Mouse (Mus musculus) hindbrain, embryonic 12.5 days (tissue): ENCODE measurements at regions not wholly inside any gene's neighbourhood (a gene's known extent, or its start where the extent isn't known, plus 50 kb on each side); places are given as distances from the start of the nearest gene placed in this dataset.

Experiments
- ATAC-seq: fragments of 200-750 bp; cut with Nextera tagmentation; 2 replicates; pipeline ENCODE4 v1.8.0; 2017; ENCODE audit warnings: moderate TSS enrichment; ENCODE audit not compliant: low FRiP score
- H3K27ac ChIP-seq: fragments of 300-500 bp; sonication (generic); 2 replicates; pipeline ENCODE4 v1.5.1; 2016; ENCODE audit warnings: mild to moderate bottlenecking
- H3K27me3 ChIP-seq: fragments of 300-500 bp; sonication (generic); 2 replicates; pipeline ENCODE4 v1.6.1; 2016; ENCODE audit warnings: mild to moderate bottlenecking
- H3K36me3 ChIP-seq: fragments of 300-500 bp; sonication (generic); 2 replicates; pipeline ENCODE4 v1.6.1; 2016; ENCODE audit warnings: mild to moderate bottlenecking
- H3K4me1 ChIP-seq: fragments of 300-500 bp; sonication (generic); 2 replicates; pipeline ENCODE4 v1.6.1; 2016
- H3K4me2 ChIP-seq: fragments of 300-500 bp; sonication (generic); replicated peaks from 2 replicates; pipeline ENCODE4 v1.6.1; 2016; ENCODE audit warnings: mild to moderate bottlenecking
- H3K4me3 ChIP-seq: fragments of 300-500 bp; sonication (generic); 2 replicates; pipeline ENCODE4 v1.5.1; 2016; ENCODE audit warnings: mild to moderate bottlenecking
- H3K9ac ChIP-seq: fragments of 300-500 bp; sonication (generic); 2 replicates; pipeline ENCODE4 v1.6.1; 2016; ENCODE audit warnings: mild to moderate bottlenecking, moderate library complexity
- H3K9me3 ChIP-seq: fragments of 300-500 bp; sonication (generic); replicated peaks from 2 replicates; pipeline ENCODE4 v1.6.1; 2016; ENCODE audit warnings: mild to moderate bottlenecking
- WGBS: fragments of 180-500 bp; shearing (Covaris S2); methylation state at CpG from one replicate; pipeline ENCODE4 v1.1.7; 2016; 5-methylcytosine and 5-hydroxymethylcytosine counted together

GRCm38 (mm10) chr4:95308469-95308895, 248.8 kb upstream of the Fggy start:
- Histone ChIP-seq H3K36me3 (no peaks in the 10 kb centered on the region), H3K4me3 (no peak overlapping the region), H3K27ac (no peak overlapping the region), H3K4me1 (no peaks in the 10 kb centered on the region), H3K4me2 (no peak overlapping the region), H3K9ac (no peak overlapping the region), H3K27me3 (no peaks in the 10 kb centered on the region), H3K9me3 (no peaks in the 10 kb centered on the region)
- WGBS, result 66% methylated on average over 5 of the region's 5 CpGs
- ATAC-seq, result no peak

GRCm38 (mm10) chr4:95310410-95310809, 246.9 kb upstream of the Fggy start:
- WGBS, result 85% methylated on average over 6 of the region's 6 CpGs
- no peak for ATAC-seq
- no peak overlapping the region for H3K27ac ChIP-seq
- H3K4me2 ChIP-seq, result no peak overlapping the region
- H3K4me1 ChIP-seq, result no peaks in the 10 kb centered on the region
- H3K9ac ChIP-seq, result no peak overlapping the region
- H3K4me3 ChIP-seq, result no peak overlapping the region
- no peaks in the 10 kb centered on the region for H3K36me3 ChIP-seq
- H3K27me3 ChIP-seq, result no peaks in the 10 kb centered on the region
- H3K9me3 ChIP-seq, result no peaks in the 10 kb centered on the region

GRCm38 (mm10) chr4:95317821-95318290, 239.5 kb upstream of the Fggy start:
- H3K27ac ChIP-seq, result peak overlapping the region; percentile 31; the same call in 1 of the 2 replicates
- ATAC-seq, result peak; percentile 46; the same call in 1 of the 2 replicates
- WGBS, result 38% methylated on average over 3 of the region's 3 CpGs
- H3K4me3 ChIP-seq, result no peak overlapping the region
- H3K27me3 ChIP-seq, result no peaks in the 10 kb centered on the region
- no peaks in the 10 kb centered on the region for H3K36me3 ChIP-seq
- H3K4me2 ChIP-seq, result no peak overlapping the region
- H3K9me3 ChIP-seq, result no peaks in the 10 kb centered on the region
- no peak overlapping the region for H3K9ac ChIP-seq
- H3K4me1 ChIP-seq, result peaks cover 13% of the 10 kb centered on the region

GRCm38 (mm10) chr4:95318561-95318960, 238.7 kb upstream of the Fggy start:
- Histone ChIP-seq H3K9me3 (no peaks in the 10 kb centered on the region), H3K27ac (peak overlapping the region; percentile 31; the same call in 1 of the 2 replicates), H3K4me3 (no peak overlapping the region), H3K4me1 (peaks cover 13% of the 10 kb centered on the region), H3K27me3 (no peaks in the 10 kb centered on the region), H3K4me2 (no peak overlapping the region), H3K9ac (no peak overlapping the region), H3K36me3 (no peaks in the 10 kb centered on the region)
- no peak for ATAC-seq
- WGBS, result 50% methylated on average over 1 of the region's 1 CpGs

- WGBS, result 56% methylated on average over 6 of the region's 6 CpGs
- H3K27me3 ChIP-seq, result no peaks in the 10 kb centered on the region
- ATAC-seq, result no peak
These were observed 238.3 kb upstream of the Fggy start for GRCm38 (mm10) chr4:95319036-95319435.

GRCm38 (mm10) chr4:95325861-95326260, 231.4 kb upstream of the Fggy start:
- WGBS, result 78% methylated on average over 1 of the region's 1 CpGs

More at GRCm38 (mm10) chr4:95319036-95319435, 238.3 kb upstream of the Fggy start:
- H3K4me2 ChIP-seq, result no peak overlapping the region
- no peak overlapping the region for H3K4me3 ChIP-seq
- H3K9ac ChIP-seq, result no peak overlapping the region
- H3K9me3 ChIP-seq, result no peaks in the 10 kb centered on the region
- no peak overlapping the region for H3K27ac ChIP-seq
- peaks cover 13% of the 10 kb centered on the region for H3K4me1 ChIP-seq
- no peaks in the 10 kb centered on the region for H3K36me3 ChIP-seq

GRCm38 (mm10) chr4:95339822-95340221, 217.5 kb upstream of the Fggy start:
- ATAC-seq, result no peak
- Histone ChIP-seq H3K4me2 (no peak overlapping the region), H3K9me3 (0 out of 2 replicates have a peak, but pooled peaks cover 4% of the 10 kb centered on the region), H3K4me1 (no peaks in the 10 kb centered on the region), H3K27ac (no peak overlapping the region), H3K9ac (no peak overlapping the region), H3K4me3 (no peak overlapping the region), H3K27me3 (no peaks in the 10 kb centered on the region), H3K36me3 (no peaks in the 10 kb centered on the region)
- 84% methylated on average over 2 of the region's 2 CpGs for WGBS

More at GRCm38 (mm10) chr4:95325861-95326260, 231.4 kb upstream of the Fggy start:
- H3K36me3 ChIP-seq, result no peaks in the 10 kb centered on the region
- no peak overlapping the region for H3K4me3 ChIP-seq
- H3K9me3 ChIP-seq, result no peaks in the 10 kb centered on the region
- no peaks in the 10 kb centered on the region for H3K27me3 ChIP-seq
- no peak overlapping the region for H3K9ac ChIP-seq
- H3K4me2 ChIP-seq, result no peak overlapping the region
- H3K4me1 ChIP-seq, result no peaks in the 10 kb centered on the region
- no peak overlapping the region for H3K27ac ChIP-seq
- no peak for ATAC-seq

GRCm38 (mm10) chr4:95340926-95341325, 216.4 kb upstream of the Fggy start:
- 72% methylated on average over 3 of the region's 3 CpGs for WGBS
- Histone ChIP-seq H3K4me2 (no peak overlapping the region), H3K36me3 (no peaks in the 10 kb centered on the region), H3K9me3 (0 out of 2 replicates have a peak, but pooled peaks cover 4% of the 10 kb centered on the region), H3K27ac (no peak overlapping the region), H3K4me3 (no peak overlapping the region), H3K27me3 (no peaks in the 10 kb centered on the region), H3K4me1 (no peaks in the 10 kb centered on the region), H3K9ac (no peak overlapping the region)
- ATAC-seq, result no peak

- no peak overlapping the region for H3K9ac ChIP-seq
- no peak overlapping the region for H3K4me2 ChIP-seq
- H3K4me1 ChIP-seq, result no peaks in the 10 kb centered on the region
- no peak overlapping the region for H3K27ac ChIP-seq
- WGBS, result 56% methylated on average over 3 of the region's 3 CpGs
- H3K27me3 ChIP-seq, result no peaks in the 10 kb centered on the region
- no peak overlapping the region for H3K4me3 ChIP-seq
- ATAC-seq, result peak; percentile 67
- no peaks in the 10 kb centered on the region for H3K9me3 ChIP-seq
- no peaks in the 10 kb centered on the region for H3K36me3 ChIP-seq
These were observed 210.5 kb upstream of the Fggy start for GRCm38 (mm10) chr4:95346722-95347197.

- Histone ChIP-seq H3K4me1 (no peaks in the 10 kb centered on the region), H3K4me3 (no peak overlapping the region), H3K9me3 (no peaks in the 10 kb centered on the region), H3K36me3 (no peaks in the 10 kb centered on the region), H3K4me2 (no peak overlapping the region), H3K27me3 (no peaks in the 10 kb centered on the region), H3K9ac (no peak overlapping the region), H3K27ac (no peak overlapping the region)
- ATAC-seq, result no peak
- 81% methylated on average over 2 of the region's 2 CpGs for WGBS
These were observed 209.9 kb upstream of the Fggy start for GRCm38 (mm10) chr4:95347436-95347835.

- Histone ChIP-seq H3K9ac (no peak overlapping the region), H3K4me1 (no peaks in the 10 kb centered on the region), H3K27ac (no peak overlapping the region), H3K4me2 (no peak overlapping the region), H3K27me3 (no peaks in the 10 kb centered on the region), H3K36me3 (no peaks in the 10 kb centered on the region), H3K9me3 (no peaks in the 10 kb centered on the region), H3K4me3 (no peak overlapping the region)
- 81% methylated on average over 4 of the region's 4 CpGs for WGBS
- ATAC-seq, result no peak
These were observed 208.7 kb upstream of the Fggy start for GRCm38 (mm10) chr4:95348405-95349123.

- H3K27me3 ChIP-seq, result no peaks in the 10 kb centered on the region
- H3K9ac ChIP-seq, result no peak overlapping the region
- H3K4me1 ChIP-seq, result 0 out of 2 replicates have a peak, but pooled peaks cover 3% of the 10 kb centered on the region
- 46% methylated on average over 7 of the region's 7 CpGs for WGBS
- ATAC-seq, result 0 out of 2 replicates have a peak, but pooled peaks have one; percentile 26
- peak overlapping the region; percentile 35; the same call in 1 of the 2 replicates for H3K27ac ChIP-seq
- H3K9me3 ChIP-seq, result no peaks in the 10 kb centered on the region
- H3K4me3 ChIP-seq, result no peak overlapping the region
- H3K4me2 ChIP-seq, result no peak overlapping the region
- H3K36me3 ChIP-seq, result no peaks in the 10 kb centered on the region
These were observed 203.4 kb upstream of the Fggy start for GRCm38 (mm10) chr4:95353894-95354319.
